Mouse (Mus musculus) adrenal gland, adult 2 months (tissue): Measurements from ENCODE around the gene Aaed1. TPM values are rescaled to one million over a fixed set of nuclear protein-coding genes. Genes with fewer than 3 reads are reported as not detected.

Experiments used
- DNase-seq: peaks from one replicate; pipeline ENCODE4 v3.0.0; 2021
- long read RNA-seq: library from polyadenylated mRNA; stranded (forward); transcript quantifications from one replicate; pipeline ENCODE4 v2.0.0, GENCODE M21; 2021
- polyA plus RNA-seq: library from polyadenylated mRNA; depleted of rRNA; stranded (reverse); fragments of >200 nt; gene quantifications from 2 replicates; pipeline ENCODE4 v1.2.3, GENCODE M21; 2012; rRNA removed
- total RNA-seq, 2 experiments: library from RNA; stranded (reverse); gene quantifications; 2 replicates each; pipeline ENCODE4 v1.2.3; 2021

The Aaed1 gene
- 10 to 100 TPM; 49.7 to 55.9 TPM for total RNA-seq
- 6.0 and 6.2 TPM in 2 replicates for polyA plus RNA-seq
- long read RNA-seq, transcript Aaed1-207 (6 exons, 3,011 nt): major isoform, 28 of 38 reads
- long read RNA-seq, partial matches to known transcripts: 1 of 38 reads
- long read RNA-seq, other reads (novel, unspliced or antisense): 5 of 38 reads

DNA sequence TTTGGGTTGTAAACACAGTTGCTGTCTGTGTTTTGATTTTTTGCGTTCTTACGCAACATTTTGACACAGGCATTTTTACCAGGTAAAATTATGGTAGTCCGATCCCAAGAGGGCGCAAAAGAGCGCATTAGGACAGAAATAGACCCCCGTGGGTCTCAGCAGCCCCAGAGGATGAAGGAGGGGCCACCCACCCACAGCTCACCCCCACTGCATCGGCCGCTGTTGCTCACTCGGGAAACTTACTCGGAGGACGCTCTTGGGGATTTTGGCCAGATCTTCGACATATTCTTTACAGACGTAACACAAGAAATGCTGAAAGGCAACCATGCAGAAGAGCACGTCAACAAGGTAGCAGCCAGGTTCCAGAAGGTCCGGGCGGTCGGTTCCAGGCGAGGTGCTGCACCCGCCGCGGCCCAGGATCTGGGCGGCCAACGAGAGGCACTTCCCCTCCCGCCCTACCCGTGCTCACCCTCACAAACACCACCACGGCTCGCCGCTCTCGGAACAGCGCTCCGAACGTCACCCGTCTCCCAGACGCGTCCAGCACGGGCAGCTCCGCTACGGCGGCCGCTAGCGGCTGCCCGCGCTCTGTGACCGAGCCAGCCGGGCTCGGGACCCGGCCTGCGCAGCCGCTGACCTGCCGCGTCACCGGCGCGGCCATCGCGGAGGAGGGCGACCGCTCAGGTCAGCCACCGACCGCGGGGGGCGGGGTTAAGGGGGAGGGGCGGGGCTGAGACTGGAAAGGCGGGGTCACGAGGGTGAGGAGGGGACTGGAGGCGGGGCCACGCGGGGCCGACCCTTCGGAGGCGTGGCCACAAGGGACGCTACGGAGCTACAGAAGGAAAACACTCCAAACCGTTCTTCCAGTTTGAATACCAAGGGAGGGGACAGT lies at the start of gene Aaed1:
Gene Aaed1, minus strand, starts transcription at position 687 of the 892 bp plus-strand sequence.
- DNase-seq: peak; percentile 96

GRCm38 (mm10) chr13:64362139-64362538 lies 49.6 kb upstream of the Aaed1 start:
- no peak for DNase-seq

- DNase-seq: no peak
These were observed 48.5 kb upstream of the Aaed1 start for GRCm38 (mm10) chr13:64361020-64361419.

DNA sequence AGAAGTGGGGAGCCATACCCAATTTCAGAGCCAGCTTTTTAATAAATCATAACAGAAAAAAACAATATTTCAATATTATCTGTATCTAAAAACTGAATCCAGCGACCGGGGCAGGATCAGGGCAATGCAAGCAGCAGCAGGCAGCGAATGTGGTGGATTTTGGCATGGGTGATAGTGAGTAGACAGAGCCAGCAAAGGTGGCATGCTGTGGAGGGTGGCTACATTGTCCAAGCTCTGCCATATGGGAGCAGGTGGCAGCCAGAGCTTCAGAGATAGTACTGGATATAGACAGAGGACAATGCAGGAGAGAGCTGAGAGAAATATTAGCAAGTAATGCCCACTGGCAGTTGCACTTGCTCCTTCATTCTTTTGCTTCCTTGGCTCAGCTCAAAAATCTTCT lies 47.2 kb upstream of the Aaed1 start:
- no peak for DNase-seq

DNA sequence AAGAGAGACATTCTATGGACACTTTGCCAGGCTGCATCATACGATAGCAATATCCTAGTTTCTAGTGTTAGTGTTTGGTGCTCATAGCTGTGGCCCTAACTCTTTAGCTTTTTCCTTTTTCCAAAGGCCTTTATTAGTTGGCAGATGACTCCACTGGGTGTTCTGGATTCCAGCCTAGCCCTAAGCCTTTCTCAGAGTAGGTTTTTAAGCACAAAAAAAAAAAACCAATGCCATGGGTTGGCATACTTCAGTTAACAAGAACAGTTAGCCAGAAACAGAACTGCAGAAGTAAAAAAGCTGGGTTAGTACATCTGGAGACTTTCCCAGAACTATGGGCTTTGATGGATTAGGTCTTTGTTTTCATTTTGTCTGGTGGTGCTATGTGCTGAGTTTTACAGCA lies 46.0 kb upstream of the Aaed1 start:
- no peak for DNase-seq

DNA sequence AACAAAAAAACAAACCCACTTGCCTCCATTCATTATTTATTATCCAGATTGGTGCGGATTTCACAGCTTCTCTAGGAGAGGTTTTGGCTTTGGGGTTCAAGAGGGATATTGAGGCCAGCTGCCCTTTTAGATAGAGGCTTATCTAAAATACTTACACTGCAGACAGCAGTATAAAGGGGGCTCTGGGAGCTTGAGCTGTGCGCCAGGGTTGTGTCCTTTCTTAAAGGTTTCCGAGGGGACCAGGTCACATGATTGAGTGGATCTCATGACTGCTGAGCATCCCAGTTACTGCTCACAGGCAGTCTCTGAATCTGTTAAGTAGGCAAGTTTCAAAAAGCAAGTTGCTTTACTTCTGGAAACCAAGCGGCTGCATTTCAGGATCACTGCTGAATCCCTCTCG lies 44.9 kb upstream of the Aaed1 start:
- no peak for DNase-seq

DNA sequence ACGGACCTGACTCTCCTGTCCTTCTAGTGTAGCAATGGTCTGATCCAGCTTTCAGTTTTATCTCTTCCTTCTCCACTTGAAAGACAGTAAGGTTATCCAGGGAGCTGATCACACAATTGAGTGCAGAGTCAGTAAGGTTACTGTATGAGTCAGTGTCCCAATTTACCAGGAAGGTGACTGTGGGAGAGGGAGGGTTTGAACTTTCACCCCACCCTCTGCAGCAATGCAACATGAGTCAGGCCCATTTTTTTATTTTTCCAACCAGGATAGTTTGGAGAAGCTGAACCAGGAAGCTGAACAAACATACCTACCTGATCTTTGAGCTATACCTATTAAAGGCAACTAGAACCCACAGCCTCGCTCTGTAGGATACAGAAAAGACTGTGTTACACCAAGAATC lies 37.0 kb upstream of the Aaed1 start:
- peak; percentile 61 for DNase-seq

GRCm38 (mm10) chr13:64344082-64344501 lies 31.6 kb upstream of the Aaed1 start:
- peak; percentile 50 for DNase-seq

- DNase-seq: peak; percentile 30
These were observed 31.1 kb upstream of the Aaed1 start for GRCm38 (mm10) chr13:64343598-64343997.

DNA sequence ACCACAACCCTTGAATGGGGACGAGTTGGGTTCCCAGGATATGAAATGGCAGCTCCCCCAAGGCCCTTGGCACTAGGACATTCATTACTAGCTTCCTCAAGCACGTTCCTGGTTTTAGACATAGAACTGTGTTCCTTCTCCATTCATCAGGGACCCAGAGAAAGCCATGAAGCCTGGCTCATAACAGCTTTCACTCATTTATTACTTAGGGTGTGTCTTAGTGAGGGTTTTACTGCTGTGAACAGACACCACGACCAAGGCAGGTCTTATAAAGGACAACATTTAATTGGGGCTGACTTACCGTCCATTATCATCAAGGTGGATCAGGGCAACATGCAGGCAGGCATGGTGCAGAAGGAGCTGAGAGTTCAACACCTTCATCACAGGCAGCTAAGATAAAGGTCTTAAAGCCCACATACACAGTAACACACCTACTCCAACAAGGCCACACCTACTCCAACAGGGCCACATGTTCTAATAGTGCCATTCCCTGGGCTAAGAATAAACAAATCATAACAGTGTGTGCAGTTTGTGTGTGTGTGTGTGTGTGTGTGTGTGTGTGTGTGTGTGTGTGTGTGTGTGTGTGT lies 23.1 kb upstream of the Aaed1 start:
- no peak for DNase-seq

- DNase-seq: no peak
These were observed 20.6 kb upstream of the Aaed1 start for GRCm38 (mm10) chr13:64333102-64333501.

DNA sequence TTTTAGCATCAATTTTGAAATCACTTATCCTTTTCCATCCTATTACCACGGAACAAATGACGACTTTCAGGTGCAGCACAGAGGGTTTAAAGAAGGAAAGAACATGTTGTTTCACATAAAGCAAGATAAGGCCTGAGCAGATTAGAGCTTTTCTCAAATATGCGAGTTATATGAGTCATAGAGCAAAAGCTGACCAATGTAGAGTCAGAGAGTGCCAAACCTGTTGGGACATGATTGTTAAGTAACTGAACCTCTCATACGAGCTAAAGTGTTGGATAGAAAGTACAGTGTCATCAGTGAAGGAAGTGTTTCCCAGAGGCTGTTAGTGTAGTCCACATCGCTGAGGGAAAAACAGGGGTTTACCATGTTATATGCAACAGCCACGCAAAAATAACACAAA lies 19.8 kb upstream of the Aaed1 start:
- DNase-seq: no peak

GRCm38 (mm10) chr13:64322561-64323281 lies 10.2 kb upstream of the Aaed1 start:
- DNase-seq: no peak

DNA sequence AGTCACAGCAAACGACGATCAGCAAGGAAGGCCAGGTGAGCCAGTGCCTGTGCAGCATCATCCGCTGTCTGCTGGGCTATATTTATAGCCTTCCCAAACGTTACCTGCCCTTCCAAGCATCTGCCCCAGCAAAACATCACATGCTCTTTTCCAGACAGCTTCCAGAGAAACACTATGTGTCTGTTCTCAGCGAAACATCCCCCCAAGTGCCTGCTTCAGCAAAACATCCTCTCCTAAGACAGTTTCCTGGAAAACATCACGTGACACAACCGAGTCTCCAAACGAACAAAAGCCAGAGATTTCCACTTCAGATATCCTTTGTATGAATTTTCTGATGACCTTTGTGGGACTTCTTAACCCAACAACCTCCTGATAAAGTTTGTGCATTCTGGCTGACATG lies 7.8 kb upstream of the Aaed1 start:
- DNase-seq: no peak

DNA sequence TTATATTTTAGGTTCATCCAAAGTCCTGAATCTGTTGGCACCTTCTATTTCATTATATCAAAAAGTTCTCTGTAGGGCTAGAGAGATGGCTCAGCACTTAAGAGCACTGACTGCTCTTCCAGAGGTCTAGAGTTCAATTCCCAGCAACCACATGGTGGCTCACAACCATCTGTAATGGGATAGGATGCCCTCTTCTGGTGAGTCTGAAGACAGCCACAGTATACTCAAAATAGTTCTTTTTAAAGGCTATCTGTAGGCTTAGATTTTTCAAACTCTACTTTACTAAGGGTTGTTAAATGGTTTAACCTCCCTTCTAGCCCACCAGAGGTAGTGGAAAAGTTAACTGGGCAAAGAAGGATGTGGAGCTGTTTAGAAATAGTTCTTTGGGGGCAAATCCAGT lies 7.3 kb upstream of the Aaed1 start:
- no peak for DNase-seq

DNA sequence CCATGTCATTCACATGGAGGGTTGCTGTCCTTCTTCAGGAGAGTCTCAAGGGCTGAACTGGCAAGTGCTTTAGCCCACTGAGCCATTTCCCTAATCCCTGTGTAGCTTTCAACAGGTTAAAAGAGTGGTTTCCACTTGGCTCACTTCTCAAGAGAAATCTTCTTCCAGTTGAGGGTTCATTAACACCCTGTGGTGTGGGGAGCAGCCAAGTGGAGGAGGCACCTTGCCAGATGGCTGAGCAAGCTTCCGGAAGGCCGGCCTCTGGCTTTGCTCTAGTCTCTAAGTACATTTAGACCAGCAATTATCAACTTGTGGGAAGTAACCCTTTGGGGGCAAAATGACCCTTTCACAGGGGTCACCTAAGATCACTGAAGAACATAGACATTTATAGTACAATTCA lies 5.8 kb upstream of the Aaed1 start:
- peak; percentile 74 for DNase-seq

GRCm38 (mm10) chr13:64315483-64316050 lies 3.1 kb upstream of the Aaed1 start:
- peak; percentile 19 for DNase-seq

DNA sequence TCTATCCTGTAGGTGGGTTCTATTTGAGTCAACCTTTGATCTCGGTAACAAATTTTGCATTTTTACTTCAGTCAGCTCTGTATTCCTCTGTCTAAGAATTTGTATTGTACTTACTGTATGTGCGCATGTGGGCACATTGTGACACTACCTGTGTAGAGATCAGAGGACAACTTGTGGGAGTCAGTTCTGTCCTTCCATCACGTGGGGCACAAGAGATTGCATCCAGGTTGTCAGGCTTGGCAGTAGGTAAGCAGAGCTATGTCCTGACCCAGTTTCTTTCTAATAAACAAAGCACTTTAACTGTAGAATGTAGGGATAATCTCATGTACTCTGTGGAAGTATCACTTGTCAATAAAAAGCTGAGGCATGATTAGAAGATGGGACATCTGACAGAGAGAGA lies 1.5 kb upstream of the Aaed1 start:
- no peak for DNase-seq

GRCm38 (mm10) chr13:64312916-64313289 lies 393 bp upstream of the Aaed1 start:
- no peak for DNase-seq

DNA sequence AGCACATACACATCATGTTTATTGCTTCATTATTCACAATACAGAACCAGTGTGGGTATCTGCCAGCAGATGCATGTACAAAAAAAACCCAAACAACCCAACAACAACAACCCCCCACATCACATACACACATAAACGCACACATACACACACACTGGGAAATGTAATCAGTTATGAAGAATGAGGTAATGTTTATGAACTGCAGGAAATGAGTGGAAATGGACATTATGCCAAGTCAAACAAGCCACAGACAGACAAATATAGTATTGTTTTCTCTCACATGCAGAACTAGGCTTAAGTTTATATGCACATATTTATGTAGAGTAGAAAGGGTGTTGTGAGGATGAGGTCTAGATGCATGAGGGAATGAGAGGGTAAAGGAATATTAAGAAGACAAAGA lies 1.2 kb downstream of the Aaed1 start:
- no peak for DNase-seq

DNA sequence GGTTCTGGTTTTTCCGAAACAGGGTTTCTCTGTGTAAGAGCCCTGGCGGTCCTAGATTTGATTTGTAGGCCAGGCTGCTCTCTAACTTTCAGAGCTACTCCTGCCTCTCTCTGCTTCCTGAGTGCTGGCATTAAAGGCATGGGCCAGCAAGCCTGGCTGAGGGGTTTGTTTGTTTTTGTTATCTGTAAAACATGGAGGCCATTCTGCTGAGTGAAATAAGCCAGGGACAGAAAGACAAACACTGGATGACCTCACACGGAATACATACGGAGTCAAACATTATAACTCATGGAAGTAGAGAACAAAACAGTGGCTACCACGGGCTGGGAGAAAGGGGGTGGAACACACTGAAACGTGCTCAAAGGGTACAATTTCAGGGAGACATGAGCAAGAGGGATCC lies 1.9 kb downstream of the Aaed1 start:
- no peak for DNase-seq

DNA sequence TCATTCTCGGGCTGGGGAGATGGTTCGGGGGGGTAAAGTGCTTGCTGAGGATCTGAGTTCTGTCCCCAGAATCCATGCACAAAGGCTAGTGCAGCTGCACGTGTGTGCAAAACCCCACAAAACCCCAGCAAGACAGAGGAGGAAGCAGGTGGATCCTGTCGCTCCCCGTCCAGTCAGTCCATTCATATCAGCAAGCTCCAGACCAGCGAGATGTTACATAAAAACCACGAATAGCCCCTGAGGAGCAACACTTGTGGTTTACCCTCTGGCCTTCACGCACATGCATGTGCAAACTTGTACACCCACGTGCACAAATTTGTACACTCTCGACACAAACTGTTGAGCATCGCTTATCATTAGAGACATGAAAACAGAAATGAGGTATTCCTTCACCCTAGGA lies 2.7 kb downstream of the Aaed1 start:
- DNase-seq: no peak
